ENCODE assay signal across 17 mouse cellular contexts in the genomic region with DNA sequence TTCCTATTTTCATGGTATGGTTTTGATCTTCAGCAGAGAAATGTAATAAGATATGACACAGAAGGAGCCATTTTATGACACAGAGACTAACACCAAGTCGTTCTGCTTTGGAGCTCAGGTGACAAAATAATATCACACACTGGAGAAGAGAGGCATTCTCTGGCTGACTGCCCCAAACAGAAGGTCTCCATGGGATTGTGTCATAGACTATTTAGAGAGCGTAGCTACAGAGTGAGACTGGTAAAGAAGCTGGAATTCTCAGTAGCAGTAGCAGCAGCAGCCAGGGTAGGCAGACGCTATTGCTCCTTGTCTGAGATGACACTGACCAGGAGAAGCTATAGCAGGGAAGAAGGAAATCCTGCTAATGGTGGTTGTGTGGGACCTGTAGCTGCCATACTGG. TPM values are rescaled to one million over a fixed set of nuclear protein-coding genes. Genes with fewer than 3 reads are reported as not detected.
DNase-seq lines count a peak whose midpoint lies in the region; ATAC-seq and TF ChIP-seq lines count a peak whose summit lies in the region.
"Had no signal": no experiment of that assay in that cellular context is flagged by ENCODE, and none has a peak within 500 bp of the region (broad histone marks: within the 10 kb centered on the region; RNA-seq: fewer than 3 reads in every experiment).

No protein-coding gene starts in this region.

- no peak overlapping the region for H3K4me2 ChIP-seq in forebrain, postnatal 0 days (ENCODE audit: low read depth)
- H3K4me2 ChIP-seq: hindbrain, embryonic 14.5 days; intestine, embryonic 15.5 days; limb, embryonic 13.5 days; liver, embryonic 15.5 days had no signal

- intact Hi-C loops in heart, postnatal 25 days (cut with DNase I), result no loop called here
- intact Hi-C loops in gastrocnemius, postnatal 14 days (cut with DNase I; ENCODE audit: low total_unique reads), result no loop called here

- H3K4me1 ChIP-seq in forebrain, postnatal 0 days (ENCODE audit: insufficient read depth), result no peaks in the 10 kb centered on the region
- H3K4me1 ChIP-seq: intestine, embryonic 15.5 days; limb, embryonic 13.5 days; liver, embryonic 15.5 days had no signal

- no peaks in the 10 kb centered on the region for H3K27me3 ChIP-seq in forebrain, postnatal 0 days (ENCODE audit: insufficient read depth, low read length)
- H3K27me3 ChIP-seq: intestine, embryonic 15.5 days had no signal

- H3K4me3 ChIP-seq in forebrain, postnatal 0 days (ENCODE audit: low read depth, low read length), result no peak overlapping the region
- H3K4me3 ChIP-seq: intestine, embryonic 15.5 days; layer of hippocampus, adult 2 months; limb, embryonic 13.5 days; liver, embryonic 15.5 days had no signal

- peak; percentile 22 to 58 for DNase-seq in cerebellum, postnatal 14 days
- no peak for DNase-seq in cerebellum, adult 8-10 months
- DNase-seq in heart, adult 8-10 months (ENCODE audit: low spot score), result peak; percentile 14
- no peak for DNase-seq in heart, postnatal 25 days (ENCODE audit: low spot score)
- DNase-seq in gastrocnemius, postnatal 14 days, result peak; percentile 23
- DNase-seq in skeletal muscle tissue, adult 2 months (ENCODE audit: low read depth, low spot score), result peak; percentile 68
- no peak for DNase-seq in forebrain, postnatal 0 days
- DNase-seq: B cell, adult 2 months; kidney, postnatal 10 days; midbrain, embryonic 14.5 days had no signal

- no peaks in the 10 kb centered on the region for H3K9me3 ChIP-seq in forebrain, postnatal 0 days (ENCODE audit: low read length)
- H3K9me3 ChIP-seq: intestine, embryonic 15.5 days; limb, embryonic 13.5 days; liver, embryonic 15.5 days had no signal

- no peak overlapping the region for H3K27ac ChIP-seq in forebrain, postnatal 0 days (ENCODE audit: low read depth, low read length)
- H3K27ac ChIP-seq: hindbrain, embryonic 14.5 days; intestine, embryonic 15.5 days; layer of hippocampus, adult 2 months; limb, embryonic 13.5 days; liver, embryonic 15.5 days had no signal

- no peaks in the 10 kb centered on the region for H3K36me3 ChIP-seq in forebrain, postnatal 0 days (ENCODE audit: insufficient read depth)
- H3K36me3 ChIP-seq: intestine, embryonic 15.5 days; limb, embryonic 13.5 days; liver, embryonic 15.5 days had no signal

- no peak overlapping the region for H3K9ac ChIP-seq in forebrain, postnatal 0 days
- H3K9ac ChIP-seq: hindbrain, embryonic 14.5 days; intestine, embryonic 15.5 days; limb, embryonic 13.5 days; liver, embryonic 15.5 days had no signal

- 79% methylated on average over 3 of the region's 3 CpGs for WGBS in forebrain, postnatal 0 days

- TF ChIP-seq CTCF in forebrain, postnatal 0 days (IDR thresholded peaks at IDR 0.05; ENCODE audit: low read depth), result no peak

- no peak for ATAC-seq in forebrain, postnatal 0 days
- ATAC-seq: intestine, embryonic 15.5 days; lung, postnatal 0 days had no signal

RNA-seq across cellular contexts. Expression of gene Rai2, which starts 27.5 kb away (rescaled TPM):
- 10 to 100 TPM; 46.2 to 51.9 (median 49.6) TPM for total RNA-seq in heart, adult 8-10 months (2022)
- total RNA-seq in heart, postnatal 25 days (2021), result 10 to 100 TPM; 32.3 to 32.9 TPM
- 10 to 100 TPM; 12.5 to 26.1 TPM for total RNA-seq in gastrocnemius, postnatal 14 days (2021)
- total RNA-seq in forebrain, postnatal 0 days (2014; rRNA removed), result 7.0 and 8.2 TPM in 2 replicates
- polyA plus RNA-seq in forebrain, postnatal 0 days (2015; fragmentation: Nextera tagmentation; extraction: Ambion mirVana), result 8.1 and 11.0 TPM in 2 replicates
- total RNA-seq: neutrophil, adult 5-6 weeks had no signal

Comparison
In these comparisons a context has a peak if more than half of its experiments do, and no peak if none do; other contexts are left out.
1. DNase-seq: peak in cerebellum, postnatal 14 days (2 of 2), heart, adult 8-10 months (single experiment), gastrocnemius, postnatal 14 days (single experiment) and skeletal muscle tissue, adult 2 months (single experiment); none in cerebellum, adult 8-10 months (single experiment), heart, postnatal 25 days (single experiment) and forebrain, postnatal 0 days (single experiment).